Mouse (Mus musculus) ES-E14 (cell line): ENCODE measurements around the gene Kirrel2.

Experiments
- MAFK ChIP-seq: IDR thresholded peaks from 2 replicates; pipeline ENCODE4 v1.6.1; 2014; ENCODE audit warnings: mild to moderate bottlenecking, low read depth, low read length, inconsistent platforms; ENCODE audit not compliant: insufficient read depth
- ZNF384 ChIP-seq: IDR thresholded peaks from 2 replicates; pipeline ENCODE4 v1.6.1; 2012; ENCODE audit warnings: low read depth, low read length, inconsistent platforms

DNA sequence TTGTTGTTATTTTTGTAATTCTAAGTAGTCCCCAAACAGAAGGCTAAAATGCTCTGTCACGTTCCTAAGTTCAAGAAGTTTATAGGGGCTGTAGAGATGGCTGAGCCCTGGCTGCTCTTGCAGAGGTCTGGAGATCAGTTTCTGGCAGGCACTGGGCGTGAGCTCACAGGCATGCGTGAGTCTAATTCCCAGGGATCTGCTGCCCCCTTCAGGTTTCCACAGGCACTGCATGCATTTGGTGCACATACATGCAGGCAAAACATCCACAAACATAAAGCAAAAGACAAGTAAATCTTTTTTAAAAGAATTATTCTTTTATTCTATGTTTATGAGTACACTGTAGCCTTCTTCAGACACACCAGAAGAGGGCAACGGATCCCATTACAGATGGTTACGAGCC is 14.9 kb upstream of the Kirrel2 start:
- TF ChIP-seq ZNF384 = no peak
- no peak for TF ChIP-seq MAFK
